Mouse (Mus musculus) adrenal gland, postnatal 25 days (tissue): ENCODE measurements around the gene Draxin. TPM values are rescaled to one million over a fixed set of nuclear protein-coding genes. Genes with fewer than 3 reads are reported as not detected.
"Not testable (repeated sequence)": the region's sequence is repeated elsewhere in the genome, so short reads cannot be mapped to it uniquely, and the experiment has no call there.

Experiments used
- DNase-seq: peaks from one replicate; pipeline ENCODE4 v3.0.0; 2021; ENCODE audit warnings: mixed read lengths
- total RNA-seq: library from RNA; stranded (reverse); gene quantifications from 2 replicates; pipeline ENCODE4 v1.2.3, GENCODE M21; 2021

Draxin gene
- total RNA-seq, 1 experiment from 2014 or later = 0.15 TPM

DNA sequence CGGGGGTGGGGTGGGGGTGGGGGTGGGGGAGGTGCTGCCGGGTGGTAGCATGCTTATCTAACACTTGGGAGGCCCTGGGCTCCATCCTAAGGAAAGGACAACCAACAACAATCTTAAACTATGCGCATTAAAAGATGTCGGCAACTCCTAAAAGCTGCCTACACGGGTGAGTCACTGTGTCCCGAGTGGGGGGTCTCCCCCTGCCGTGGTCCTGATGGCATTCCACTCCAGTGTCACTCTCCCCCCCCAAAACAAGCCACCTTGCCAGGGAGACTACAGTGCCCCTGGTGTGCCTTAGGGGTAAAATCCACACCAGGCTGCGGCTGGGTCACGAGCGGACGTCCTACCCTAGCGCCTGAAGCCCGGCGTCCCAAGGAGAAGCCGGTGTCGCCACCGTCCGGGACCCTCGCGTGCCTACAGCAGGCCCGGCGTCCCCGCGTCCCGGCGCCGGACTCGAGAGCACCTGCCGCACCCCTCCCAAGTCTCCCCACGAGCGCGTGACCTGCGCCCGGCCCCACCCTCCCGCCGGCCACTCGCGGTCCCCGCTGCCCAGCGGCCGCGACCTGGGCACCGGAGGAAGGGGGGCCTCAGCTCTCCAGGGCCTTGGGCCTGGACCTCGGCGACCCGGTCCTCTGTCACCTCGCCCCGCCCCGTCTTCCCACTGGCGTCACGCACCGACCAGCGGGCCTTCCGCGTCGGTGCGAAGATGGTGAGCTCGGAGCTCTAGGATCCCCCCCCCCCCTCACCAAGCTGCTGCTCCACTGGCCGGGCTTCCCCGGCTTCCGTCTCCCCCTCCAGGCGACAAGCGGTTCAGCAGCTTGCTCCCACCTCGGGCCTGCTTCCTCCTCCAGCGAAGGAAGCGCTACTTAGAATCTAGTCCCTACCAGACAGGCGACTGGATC, 21.0 kb upstream of the Draxin start, which contains the start of gene Fbxo6:
Gene Fbxo6, minus strand, starts transcription at position 874 of the 902 bp plus-strand sequence.
- DNase-seq = peak; percentile 87

DNA sequence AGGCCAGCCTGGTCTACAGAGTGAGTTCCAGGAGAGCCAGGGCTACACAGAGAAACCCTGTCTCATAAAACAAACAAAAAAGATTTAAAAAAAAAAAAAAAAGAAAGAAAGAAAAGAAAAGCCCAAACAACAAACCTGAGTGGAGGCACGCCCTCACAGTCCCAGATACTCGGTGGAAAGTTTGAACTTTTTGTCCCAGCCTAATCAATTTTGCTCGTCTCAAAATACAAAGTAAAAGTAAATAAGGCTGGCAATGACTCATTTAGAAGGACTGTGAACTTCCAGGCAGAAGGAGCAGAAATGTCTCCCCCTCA, 20.4 kb upstream of the Draxin start:
- DNase-seq = no peak

DNA sequence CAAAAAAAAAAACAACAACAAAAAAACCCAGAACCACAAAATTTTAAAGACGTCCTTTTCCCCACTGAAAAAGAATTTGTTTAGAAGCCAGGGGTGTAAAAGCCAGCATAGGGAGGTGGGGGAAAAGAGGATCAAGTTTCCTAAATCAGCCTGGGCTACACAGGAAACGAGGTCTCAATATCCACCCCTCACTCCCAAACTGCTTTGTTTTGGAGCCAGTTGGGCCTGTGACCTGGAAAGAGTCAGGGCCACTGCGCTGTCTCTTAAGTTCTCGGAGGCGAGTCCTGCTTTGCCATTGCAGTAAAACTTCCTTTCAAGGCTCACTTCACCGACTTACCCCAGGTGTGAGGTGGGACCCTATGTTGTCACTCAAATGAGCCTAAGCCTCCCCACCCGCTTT, 19.7 kb upstream of the Draxin start:
- DNase-seq = no peak

DNA sequence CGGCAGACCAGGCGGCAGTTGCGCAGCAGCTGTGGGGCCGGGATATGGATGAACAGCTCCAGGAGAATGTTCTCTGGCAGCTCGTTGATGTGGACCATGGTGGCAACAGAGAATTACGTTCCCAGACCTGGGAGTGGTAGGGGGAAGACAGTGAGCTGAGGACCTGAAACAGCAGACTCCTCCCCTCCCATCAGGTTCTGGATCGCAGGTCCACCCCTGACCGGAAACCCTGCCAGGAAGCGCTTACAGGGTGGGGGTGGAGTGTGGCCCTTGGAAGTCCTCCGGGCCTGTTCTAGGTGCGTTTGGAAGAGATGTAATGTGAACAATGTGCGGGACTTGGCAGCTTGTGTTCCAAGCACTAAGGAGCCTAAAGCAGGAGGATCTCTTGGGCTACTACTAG, 19.0 kb upstream of the Draxin start:
- DNase-seq = no peak

DNA sequence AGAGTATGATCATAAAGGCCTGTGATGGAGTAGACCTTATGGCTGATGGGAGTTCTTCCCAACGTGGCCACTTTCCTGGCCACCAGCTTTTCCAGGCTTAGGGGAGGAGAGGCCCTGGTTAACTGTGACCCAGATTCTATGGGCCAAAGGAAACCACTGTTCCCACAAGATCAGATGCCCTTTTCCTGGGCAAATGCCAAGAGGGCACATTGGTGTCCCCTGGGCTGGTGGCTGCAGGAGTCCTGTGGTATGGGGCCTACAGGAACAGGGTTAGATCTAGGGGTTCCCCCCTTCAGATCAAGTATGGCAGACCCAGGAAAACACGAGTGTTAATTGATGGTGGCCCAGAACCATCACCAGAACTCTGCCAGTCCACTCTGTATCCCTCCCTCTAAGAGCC, 17.2 kb upstream of the Draxin start:
- DNase-seq = no peak

DNA sequence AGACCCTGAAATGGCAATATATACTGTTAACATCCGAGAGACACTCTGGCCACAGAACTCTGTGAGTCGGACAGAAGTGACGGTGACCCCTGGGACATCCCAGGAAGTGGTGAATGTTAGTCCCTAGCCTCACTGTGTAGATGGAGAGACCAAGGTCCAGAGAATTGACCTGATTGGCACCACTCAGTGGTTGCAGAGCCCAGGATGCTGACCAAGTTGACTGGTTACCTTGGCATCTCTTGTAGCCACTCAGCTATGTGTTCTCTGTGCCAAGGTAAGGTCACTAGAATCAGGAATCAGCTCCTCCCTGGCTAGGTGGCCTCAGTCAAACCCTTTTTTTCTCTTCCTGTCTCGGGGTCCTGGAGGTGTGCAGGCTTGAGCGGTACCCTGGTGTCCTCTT, 13.2 kb upstream of the Draxin start:
- no peak for DNase-seq

DNA sequence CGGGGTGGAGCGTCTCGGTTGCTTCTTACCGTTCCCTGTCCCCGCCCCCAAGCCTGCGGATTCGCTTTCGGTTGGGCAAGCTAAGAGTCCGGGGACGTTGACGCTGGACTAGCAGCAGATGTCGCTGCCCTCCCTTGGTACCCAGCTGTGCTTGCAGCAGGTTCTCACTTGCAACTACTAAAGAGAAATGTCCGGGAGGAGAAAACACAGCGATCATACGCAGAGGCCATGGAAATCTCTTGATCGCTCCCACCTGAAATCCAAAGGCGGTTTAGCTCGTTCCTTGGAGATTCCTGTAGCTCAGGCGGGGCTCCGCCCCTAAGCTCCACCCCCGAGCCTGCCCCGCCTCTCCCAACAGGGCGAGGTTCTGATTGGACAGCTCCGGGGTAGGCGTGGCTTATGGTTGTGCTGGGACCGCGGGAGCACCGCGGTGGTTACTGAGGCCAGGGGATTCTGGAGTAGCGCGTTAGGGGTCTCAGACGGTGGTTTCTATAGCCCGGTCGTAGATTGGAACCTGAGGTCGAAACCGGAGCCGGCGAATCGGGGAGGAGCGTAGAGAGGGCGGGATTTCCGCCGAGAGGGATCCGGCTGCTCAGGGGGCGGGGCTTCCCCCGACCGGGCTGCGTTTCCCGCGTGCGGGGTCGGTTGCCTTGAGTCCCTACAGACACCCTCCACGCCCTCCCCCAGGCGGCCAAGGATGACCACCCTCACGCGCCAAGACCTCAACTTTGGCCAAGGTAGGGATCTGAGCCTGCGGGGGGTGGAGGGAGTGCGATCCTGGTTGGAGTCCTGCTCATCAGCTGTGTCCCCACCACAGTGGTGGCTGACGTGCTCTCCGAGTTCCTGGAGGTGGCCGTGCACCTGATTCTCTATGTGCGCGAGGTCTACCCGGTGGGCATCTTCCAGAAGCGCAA, 9.9 kb upstream of the Draxin start:
- DNase-seq = peak; percentile 90

DNA sequence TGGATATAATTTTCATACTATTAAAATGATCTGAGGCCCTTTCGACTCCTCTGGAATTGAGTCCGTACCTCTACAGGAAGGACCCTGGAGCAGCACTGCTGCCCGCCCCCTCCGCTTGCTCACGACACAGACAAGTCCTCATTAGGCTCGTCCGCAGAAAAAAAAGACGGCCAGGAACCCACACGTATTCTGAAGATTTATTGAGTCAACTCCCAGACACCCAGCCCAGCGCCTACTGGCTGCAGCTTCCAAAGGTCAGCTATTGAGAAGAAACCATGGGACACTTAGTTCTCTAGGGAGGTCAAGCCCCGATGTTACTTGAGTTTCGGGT, 9.2 kb upstream of the Draxin start:
- no peak for DNase-seq

DNA sequence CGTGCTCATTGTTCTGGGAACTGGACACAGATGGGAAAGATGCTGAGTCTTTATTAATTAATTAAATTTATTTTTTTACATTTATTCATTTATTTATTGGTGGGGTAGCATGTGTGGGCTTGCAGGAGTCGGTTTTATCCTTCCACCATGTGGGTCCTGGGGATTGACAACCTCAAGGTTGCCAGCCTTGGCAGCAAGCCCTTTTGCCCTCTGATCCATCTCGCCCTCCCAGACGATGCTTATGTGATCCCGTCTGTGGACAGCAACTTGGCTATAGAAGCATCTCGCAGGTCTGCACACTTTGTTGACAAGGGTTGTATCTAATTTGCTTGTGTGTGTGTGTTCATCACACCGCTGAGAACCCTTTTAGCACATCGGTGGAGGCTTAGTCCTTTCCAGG, 7.0 kb upstream of the Draxin start:
- DNase-seq = no peak

DNA sequence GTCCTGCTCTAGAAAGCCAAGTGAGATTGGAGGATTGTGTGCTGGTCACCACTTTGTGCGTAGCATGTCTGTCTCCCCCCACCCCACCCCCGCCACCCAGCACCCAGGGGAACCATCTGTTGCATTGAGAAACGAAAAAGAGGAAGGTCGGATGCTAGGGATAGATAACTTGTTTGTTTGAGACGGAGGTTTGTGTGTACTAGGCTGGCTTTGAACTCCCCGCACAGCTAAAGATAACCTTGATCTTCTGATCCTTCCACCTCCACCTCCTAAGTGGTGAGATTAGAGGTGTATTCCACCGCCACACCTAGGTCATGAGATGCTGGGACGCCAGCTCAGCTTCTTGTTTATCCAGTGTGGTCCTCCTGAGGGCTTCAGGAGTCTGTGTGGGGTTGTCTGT, 4.5 kb upstream of the Draxin start:
- DNase-seq = no peak

DNA sequence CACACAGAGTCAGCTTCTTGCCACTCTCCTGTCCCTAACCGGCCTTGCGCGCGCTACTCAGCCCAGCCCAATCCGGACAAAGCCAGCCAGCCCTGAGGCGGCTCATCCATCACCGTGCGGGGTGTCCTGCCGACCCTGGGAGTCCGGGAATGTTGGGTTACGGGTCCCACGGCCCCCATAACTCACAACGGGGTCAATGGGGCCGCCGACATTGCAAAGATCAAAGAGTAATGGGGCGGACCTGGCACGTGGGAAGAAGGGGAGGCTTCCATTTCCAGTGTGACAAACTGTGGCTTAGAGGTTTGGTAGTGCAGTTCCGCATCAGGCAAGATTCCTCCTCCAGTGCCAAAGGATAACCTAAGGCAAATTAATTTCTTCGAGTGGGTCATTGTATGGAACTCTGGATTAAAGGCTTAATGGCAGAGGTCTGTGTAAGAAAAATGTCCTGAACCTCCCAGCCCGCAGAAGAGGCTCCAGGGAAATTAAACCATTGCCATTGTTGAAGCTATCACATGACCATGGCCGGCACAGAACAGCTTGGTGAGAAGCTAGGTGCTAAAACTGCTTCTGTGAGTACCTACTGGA, 1.1 kb upstream of the Draxin start:
- DNase-seq = no peak

DNA sequence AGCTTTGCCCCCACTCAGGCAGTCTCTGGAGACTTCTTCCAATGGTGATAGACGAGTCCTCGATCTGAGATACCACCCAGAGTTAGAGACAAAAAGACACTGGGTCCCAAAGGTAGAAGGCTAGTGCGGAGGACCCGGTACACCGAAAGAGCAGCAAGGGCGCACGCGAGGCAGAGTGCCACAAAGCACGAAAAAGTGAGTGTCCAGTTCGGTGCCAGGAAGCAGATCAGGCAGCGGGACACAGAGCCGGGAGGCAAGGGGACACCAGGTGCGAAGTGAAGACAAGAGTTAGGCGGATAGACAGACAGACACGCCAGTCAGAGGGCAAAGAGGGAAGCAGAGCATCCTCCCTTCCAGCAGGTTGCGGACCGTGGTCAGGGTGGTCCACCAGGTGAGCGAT, 365 bp downstream of the Draxin start, which contains the start of gene Mad2l2:
Gene Mad2l2, plus strand, starts transcription at position 252 of the 400 bp plus-strand sequence.
- DNase-seq = no peak

DNA sequence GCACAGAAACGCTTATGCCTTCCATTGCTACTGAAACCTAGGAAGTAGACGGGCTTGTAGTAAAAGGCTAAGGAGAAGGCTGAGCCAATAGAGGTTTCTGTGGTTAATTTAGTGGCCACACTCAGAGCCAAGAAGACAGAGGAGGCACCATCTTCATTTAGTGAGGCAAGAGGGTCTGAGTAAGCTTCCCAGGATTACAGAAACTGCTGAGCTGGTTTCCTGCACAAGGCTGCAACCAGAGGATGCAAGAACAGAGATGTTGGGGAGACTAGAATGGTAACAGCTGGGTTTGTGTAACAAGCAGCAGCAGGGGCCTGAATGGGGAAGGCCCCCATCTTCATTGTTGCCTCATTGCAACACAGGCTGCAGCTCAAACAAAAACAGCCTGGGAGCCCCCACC, 1.8 kb downstream of the Draxin start:
- DNase-seq = no peak

DNA sequence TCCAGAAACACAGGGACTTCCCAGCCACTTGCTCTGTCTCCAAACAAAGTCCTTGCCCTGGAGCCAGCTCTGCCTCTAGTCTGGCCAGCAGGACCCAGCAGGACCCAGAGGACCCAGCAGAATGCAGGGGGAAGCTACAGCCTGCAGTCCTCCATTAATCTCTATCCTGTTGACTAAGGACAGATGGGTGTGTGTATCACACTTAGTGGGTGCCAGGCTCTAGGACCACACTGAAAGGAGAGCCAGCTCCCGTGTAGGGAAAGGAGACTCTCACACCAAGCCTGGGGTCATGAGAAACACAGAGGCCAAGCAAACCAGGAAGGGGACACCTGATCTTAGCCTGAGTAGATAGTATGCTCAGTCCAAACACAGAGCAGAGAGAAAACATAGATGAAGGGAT, 2.3 kb downstream of the Draxin start:
- DNase-seq = no peak

DNA sequence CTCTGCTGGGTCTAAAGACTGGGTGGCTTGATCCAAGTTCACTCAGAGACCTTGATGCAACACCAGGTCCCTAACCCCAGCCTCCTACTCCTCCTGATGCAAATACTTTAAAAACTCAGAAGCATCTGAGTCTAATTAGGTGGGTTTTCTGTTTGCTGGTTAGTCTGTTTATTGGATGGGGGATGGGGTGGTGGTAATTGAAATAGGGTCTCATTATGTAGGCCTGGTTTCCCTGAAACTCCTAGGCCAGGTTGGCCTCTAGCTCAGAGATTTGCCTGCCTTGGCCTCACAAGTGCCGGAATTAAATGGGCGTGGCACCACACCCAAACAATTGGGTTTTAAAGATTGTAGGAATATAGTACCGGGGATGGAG, 7.8 kb downstream of the Draxin start:
- DNase-seq = no peak

DNA sequence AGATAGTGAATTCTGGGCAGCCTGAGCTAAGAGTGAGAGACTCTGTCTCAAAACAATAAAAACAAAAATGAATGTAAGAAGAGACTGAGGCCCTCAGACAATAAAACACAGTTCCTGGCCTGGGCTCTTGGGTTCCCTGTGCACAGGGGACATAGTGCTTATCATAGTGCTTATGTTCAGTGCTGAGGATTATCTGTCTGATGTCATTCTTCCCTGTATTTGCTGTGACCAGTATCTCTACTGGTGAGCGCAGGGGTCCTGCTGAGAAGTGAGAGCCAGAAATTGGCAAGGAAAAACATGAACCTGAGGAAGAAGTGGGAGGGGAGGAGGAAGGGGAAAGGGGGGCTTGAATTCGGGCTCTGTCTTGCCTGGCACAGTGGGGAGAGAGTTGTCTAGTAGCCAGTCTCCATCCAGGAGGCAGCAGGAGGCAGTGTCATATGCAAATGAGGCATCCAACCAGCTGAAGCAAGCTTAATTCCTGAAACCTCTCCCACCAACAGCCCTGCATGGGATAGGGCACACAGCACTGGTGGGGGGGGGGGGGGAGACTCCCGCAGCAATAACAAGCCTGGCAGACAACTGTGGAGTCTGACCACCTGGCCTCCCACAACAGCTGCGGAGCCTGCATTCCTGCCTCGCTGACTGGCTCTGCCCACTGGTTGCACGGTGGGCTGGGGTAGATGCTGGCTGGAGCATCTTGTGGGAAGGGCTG, 8.4 kb downstream of the Draxin start:
- DNase-seq = no peak

DNA sequence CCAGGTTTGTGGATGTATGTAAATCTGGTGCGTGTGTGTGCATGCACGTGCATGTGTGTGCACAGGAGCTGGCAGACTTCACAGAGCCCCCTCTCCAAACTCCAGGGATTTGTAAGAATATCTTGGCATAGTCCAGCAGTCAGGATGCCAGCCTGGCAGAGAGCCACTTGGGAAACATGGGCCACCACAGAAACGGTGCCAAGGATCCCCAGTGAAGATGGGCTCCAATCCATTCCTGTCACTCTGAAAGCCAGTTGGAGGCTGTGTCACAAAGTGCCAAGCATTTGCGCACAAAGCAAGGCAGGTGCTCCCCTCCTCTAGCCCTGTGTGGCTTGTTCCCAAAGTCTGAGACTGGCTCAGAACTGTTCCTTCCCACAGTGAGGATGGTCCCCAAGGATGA, 9.1 kb downstream of the Draxin start:
- DNase-seq = no peak

DNA sequence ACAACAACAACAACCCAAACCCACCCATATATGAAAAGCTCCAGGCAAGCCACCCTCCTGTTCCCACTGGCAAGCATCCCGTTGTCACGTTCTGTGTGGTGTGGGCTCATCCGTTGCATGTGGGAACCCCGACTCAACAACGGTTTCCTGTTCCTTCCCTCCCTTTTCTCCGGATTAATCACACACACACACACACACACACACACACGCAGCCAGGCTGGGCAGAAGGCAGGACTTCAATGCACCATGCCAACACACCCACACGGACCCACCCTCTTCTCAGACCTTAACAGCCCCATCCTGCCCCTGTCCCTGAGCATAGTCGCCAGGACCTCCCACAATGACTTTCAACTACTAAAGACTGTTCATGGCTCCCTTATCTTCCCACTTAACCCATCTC, 9.9 kb downstream of the Draxin start:
- DNase-seq = no peak

DNA sequence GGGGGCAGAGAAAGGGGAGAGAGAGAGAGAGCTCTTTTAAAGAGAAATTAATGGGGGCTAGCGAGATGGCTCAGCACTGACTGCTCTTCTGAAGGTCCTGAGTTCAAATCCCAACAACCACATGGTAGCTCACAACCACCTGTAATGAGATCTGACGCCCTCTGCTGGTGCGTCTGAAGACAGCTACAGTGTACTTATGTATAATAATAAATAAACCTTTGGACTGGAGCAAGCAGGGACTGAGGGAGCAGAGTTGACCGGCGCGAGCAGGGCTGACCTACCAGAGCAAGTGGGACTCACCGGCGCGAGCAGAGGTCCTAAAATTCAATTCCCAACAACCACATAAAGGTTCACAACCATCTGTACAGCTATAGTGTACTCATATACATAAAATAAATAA, 10.9 kb downstream of the Draxin start:
- not testable (repeated sequence) for DNase-seq

DNA sequence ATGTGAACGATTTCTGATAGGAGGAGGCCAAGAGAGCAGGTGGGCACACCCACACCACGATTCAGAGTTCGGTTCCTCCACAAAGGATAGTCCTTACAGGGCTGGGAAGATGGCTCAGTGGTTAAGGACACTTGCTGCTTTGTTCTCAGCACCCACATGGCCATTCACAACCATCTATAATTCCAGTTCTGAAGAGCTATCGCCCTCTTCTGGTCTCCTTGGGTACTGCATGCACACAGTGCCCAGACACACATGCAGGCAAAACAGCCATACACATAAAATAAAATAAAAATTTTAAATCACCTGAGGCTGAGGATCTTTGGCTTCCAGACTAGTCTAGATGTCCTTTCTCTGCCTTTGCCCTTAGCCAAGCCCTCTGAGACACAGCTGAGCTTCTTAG, 13.1 kb downstream of the Draxin start:
- no peak for DNase-seq

DNA sequence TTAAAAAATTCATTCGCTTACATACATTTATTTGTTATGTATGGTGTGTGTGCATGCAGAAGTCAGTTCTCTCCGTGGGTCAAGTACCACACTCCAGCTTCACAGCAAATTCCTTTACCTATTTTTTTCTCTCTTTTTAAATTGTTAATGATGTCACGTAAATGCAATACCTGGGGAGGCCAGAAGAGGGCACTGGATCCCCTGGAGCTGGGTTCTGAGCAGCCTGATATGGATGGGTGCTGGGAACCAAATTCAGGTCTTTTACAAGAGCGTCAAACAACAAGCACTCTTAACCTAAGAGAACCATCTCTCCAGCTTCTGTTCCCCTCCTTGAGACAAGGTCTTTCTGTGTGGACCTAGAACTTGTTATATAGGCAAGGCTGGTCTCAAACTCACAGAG, 13.8 kb downstream of the Draxin start:
- DNase-seq = no peak

DNA sequence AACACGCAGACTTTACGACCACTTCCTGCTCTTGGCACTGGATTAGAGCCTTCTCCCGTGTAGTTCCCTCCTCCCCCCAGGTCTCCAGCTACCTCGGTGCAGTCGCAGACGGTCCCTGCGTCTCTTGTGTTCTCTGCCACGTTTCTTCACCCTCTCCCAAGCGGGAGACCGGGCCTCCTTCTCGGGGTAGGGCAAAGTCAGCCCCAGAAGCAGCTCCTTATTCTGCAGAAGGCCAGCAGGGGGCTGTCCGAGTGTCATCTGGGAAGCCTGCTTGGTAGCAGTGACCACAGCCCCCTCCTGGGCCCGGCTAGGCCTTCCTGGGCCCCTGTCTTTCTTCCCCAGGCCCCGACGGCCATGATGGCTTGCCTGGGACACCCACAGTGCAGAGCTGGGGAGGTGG, 15.0 kb downstream of the Draxin start:
- peak; percentile 38 for DNase-seq
